ENCODE assay signal across 10 mouse cellular contexts in the genomic region with DNA sequence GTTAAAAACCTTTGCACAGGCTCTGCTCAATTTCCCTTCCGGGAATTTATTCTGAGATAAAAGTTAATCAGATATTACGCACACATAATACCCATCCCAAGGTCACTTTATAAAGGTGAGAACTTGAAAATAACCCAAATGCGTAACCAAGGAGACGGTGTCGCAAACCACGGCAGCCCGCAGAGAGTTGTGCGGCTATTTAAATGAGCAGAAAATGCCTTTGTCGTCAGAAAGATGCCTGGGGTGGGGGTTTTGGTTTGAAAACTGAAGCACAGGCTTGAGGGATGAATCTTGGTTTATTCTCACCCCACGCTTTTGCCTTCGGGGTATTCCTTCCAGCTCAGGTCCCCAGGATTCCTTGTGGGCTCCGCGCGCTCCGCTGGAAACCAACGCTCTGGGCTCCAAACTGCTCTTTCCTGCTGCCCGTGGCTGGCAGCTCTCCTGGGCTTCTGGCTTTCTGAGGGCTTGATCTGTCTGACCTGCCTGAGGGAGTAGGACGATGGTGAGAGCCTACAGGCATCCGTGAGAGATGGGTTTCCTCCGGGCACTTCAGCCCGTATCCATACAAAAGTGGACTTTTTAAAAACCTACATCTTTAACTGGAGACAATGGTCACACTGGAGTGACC. TPM values are rescaled to one million over a fixed set of nuclear protein-coding genes. Genes with fewer than 3 reads are reported as not detected.
DNase-seq lines count a peak whose midpoint lies in the region; ATAC-seq lines count a peak whose summit lies in the region.
"Had no signal": no experiment of that assay in that cellular context is flagged by ENCODE, and none has a peak within 500 bp of the region (broad histone marks: within the 10 kb centered on the region; RNA-seq: fewer than 3 reads in every experiment).

No protein-coding gene starts in this region.

- intact Hi-C loops in left cerebral cortex, postnatal 25 days (cut with DNase I), result loop anchor here (5.0 kb wide), 1 partner anchor 70 kb away; no protein-coding TSS in a partner anchor
- intact Hi-C loops in left cerebral cortex, postnatal 10 days (cut with DNase I), result no loop called here

- H3K9ac ChIP-seq in midbrain, embryonic 16.5 days (ENCODE audit: low read depth, low read length), result peak overlapping the region; percentile 53
- H3K9ac ChIP-seq: liver, embryonic 13.5 days had no signal

- WGBS in hindbrain, embryonic 10.5 days, result 28% methylated on average over 21 of the region's 21 CpGs
- WGBS in midbrain, embryonic 16.5 days, result 17% methylated on average over 21 of the region's 21 CpGs

- no peaks in the 10 kb centered on the region for H3K36me3 ChIP-seq in hindbrain, embryonic 10.5 days
- H3K36me3 ChIP-seq in midbrain, embryonic 16.5 days (ENCODE audit: control insufficient read depth, insufficient read depth, low read length), result no peaks in the 10 kb centered on the region
- H3K36me3 ChIP-seq: liver, embryonic 13.5 days had no signal

- peak overlapping the region; percentile 76 for H3K27ac ChIP-seq in hindbrain, embryonic 10.5 days
- peak overlapping the region; percentile 79 for H3K27ac ChIP-seq in midbrain, embryonic 16.5 days (ENCODE audit: low read length)
- H3K27ac ChIP-seq: liver, embryonic 13.5 days had no signal

- ATAC-seq in midbrain, embryonic 16.5 days, result 0 out of 2 replicates have a peak, but pooled peaks have one; percentile 16
- ATAC-seq: inflammation-experienced regulatory T-cells, adult 6 months had no signal

- DNase-seq in left cerebral cortex, postnatal 25 days (ENCODE audit: low spot score in 2 of 2), result peak; percentile 24 to 51
- DNase-seq in left cerebral cortex, postnatal 10 days (ENCODE audit: extremely low spot score in 1 of 2, low spot score in 2 of 2), result no peak
- DNase-seq in cerebellum, postnatal 25 days, result peak; percentile 56 to 67
- peak; percentile 32 for DNase-seq in hindbrain, embryonic 10.5 days (ENCODE audit: low spot score)
- DNase-seq in urinary bladder, postnatal 36 days (ENCODE audit: low spot score in 2 of 2), result no peak
- DNase-seq in lung, postnatal 36 days, result no peak
- DNase-seq in heart, adult 18-20 months, result no peak
- DNase-seq: liver, embryonic 13.5 days had no signal

- no peaks in the 10 kb centered on the region for H3K9me3 ChIP-seq in hindbrain, embryonic 10.5 days
- no peaks in the 10 kb centered on the region for H3K9me3 ChIP-seq in midbrain, embryonic 16.5 days (replicated peaks; ENCODE audit: control insufficient read depth, low read length, poor library complexity, severe bottlenecking)
- H3K9me3 ChIP-seq: liver, embryonic 13.5 days had no signal

- peak overlapping the region; percentile 54 for H3K4me2 ChIP-seq in midbrain, embryonic 16.5 days (ENCODE audit: low read length)
- H3K4me2 ChIP-seq: liver, embryonic 13.5 days had no signal

- peaks cover 49% of the 10 kb centered on the region for H3K27me3 ChIP-seq in hindbrain, embryonic 10.5 days (ENCODE audit: insufficient read depth, poor library complexity, severe bottlenecking)
- no peaks in the 10 kb centered on the region for H3K27me3 ChIP-seq in midbrain, embryonic 16.5 days (ENCODE audit: control insufficient read depth, insufficient read depth, low read depth, low read length)

- H3K4me1 ChIP-seq in hindbrain, embryonic 10.5 days (replicated peaks), result peaks cover 53% of the 10 kb centered on the region
- H3K4me1 ChIP-seq in midbrain, embryonic 16.5 days (ENCODE audit: control insufficient read depth, insufficient read depth, low read length), result peaks cover 30% of the 10 kb centered on the region
- H3K4me1 ChIP-seq: liver, embryonic 13.5 days had no signal

- H3K4me3 ChIP-seq in hindbrain, embryonic 10.5 days, result peak overlapping the region; percentile 42
- peak overlapping the region; percentile 24 for H3K4me3 ChIP-seq in midbrain, embryonic 16.5 days (ENCODE audit: low read depth, low read length)
- H3K4me3 ChIP-seq: liver, embryonic 13.5 days had no signal

RNA-seq across cellular contexts. Expression of gene Wscd2, which starts 28.0 kb away (rescaled TPM):
- 10 to 100 TPM; 56.0 to 67.5 TPM for total RNA-seq in left cerebral cortex, postnatal 25 days (2021)
- total RNA-seq in left cerebral cortex, postnatal 10 days (2021), result 10 to 100 TPM; 57.3 to 60.8 TPM
- 13.1 and 14.5 TPM in 2 replicates for polyA plus RNA-seq in hindbrain, embryonic 10.5 days (2016; fragmentation: Nextera tagmentation; extraction: Ambion mirVana)
- 14.4 and 16.1 TPM in 2 replicates for polyA plus RNA-seq in midbrain, embryonic 16.5 days (2015; fragmentation: Nextera tagmentation; extraction: Ambion mirVana)
- under 1 TPM; 0.22 to 0.23 TPM for total RNA-seq in heart, adult 18-20 months (2021)

Comparison
In these comparisons a context has a peak if more than half of its experiments do, and no peak if none do; other contexts are left out.
1. DNase-seq: peak in left cerebral cortex, postnatal 25 days (2 of 2), cerebellum, postnatal 25 days (2 of 2) and hindbrain, embryonic 10.5 days (single experiment); none in left cerebral cortex, postnatal 10 days (0 of 2), urinary bladder, postnatal 36 days (0 of 2), lung, postnatal 36 days (single experiment) and heart, adult 18-20 months (0 of 2).
2. RNA of gene Wscd2, which starts 28.0 kb away (total RNA-seq): 56.0 to 67.5 TPM in left cerebral cortex, postnatal 25 days and 57.3 to 60.8 TPM in left cerebral cortex, postnatal 10 days; 0.22 to 0.23 TPM in heart, adult 18-20 months; every median in the first group is over 10 times any median in the second.